Mouse (Mus musculus): ENCODE measurements at regions not wholly inside any gene's neighbourhood (a gene's known extent, or its start where the extent isn't known, plus 50 kb on each side); places are given as distances from the start of the nearest gene placed in this dataset.

GRCm38 (mm10) chr2:178712391-178712892 is 282.1 kb downstream of the Cdh26 start:
- DNase-seq (ENCODE audit: low spot score), result no peak

- DNase-seq (ENCODE audit: low spot score), result no peak
These were observed 285.3 kb downstream of the Cdh26 start for GRCm38 (mm10) chr2:178715500-178716245.

- DNase-seq (ENCODE audit: low spot score), result no peak
These were observed 287.7 kb downstream of the Cdh26 start for GRCm38 (mm10) chr2:178718048-178718447.

GRCm38 (mm10) chr2:178723455-178723854 is 293.1 kb downstream of the Cdh26 start:
- no peak for DNase-seq (ENCODE audit: low spot score)

GRCm38 (mm10) chr2:178724228-178724627 is 293.9 kb downstream of the Cdh26 start:
- DNase-seq (ENCODE audit: low spot score), result no peak

GRCm38 (mm10) chr2:178727930-178728793 is 297.8 kb downstream of the Cdh26 start:
- no peak for DNase-seq (ENCODE audit: low spot score)

GRCm38 (mm10) chr2:178728794-178729120 is 298.4 kb downstream of the Cdh26 start:
- no peak for DNase-seq (ENCODE audit: low spot score)

GRCm38 (mm10) chr2:178735099-178735498 is 304.8 kb downstream of the Cdh26 start:
- DNase-seq (ENCODE audit: low spot score), result peak; percentile 59

GRCm38 (mm10) chr2:178744617-178745016 is 314.3 kb downstream of the Cdh26 start:
- DNase-seq (ENCODE audit: low spot score), result no peak

- DNase-seq (ENCODE audit: low spot score), result no peak
These were observed 315.1 kb downstream of the Cdh26 start for GRCm38 (mm10) chr2:178745296-178746015.

- DNase-seq (ENCODE audit: low spot score), result no peak
These were observed 320.9 kb downstream of the Cdh26 start for GRCm38 (mm10) chr2:178751247-178751646.

GRCm38 (mm10) chr2:178758366-178758765 is 328.0 kb downstream of the Cdh26 start:
- DNase-seq (ENCODE audit: low spot score), result peak; percentile 87

GRCm38 (mm10) chr2:178768526-178768925 is 338.2 kb downstream of the Cdh26 start:
- DNase-seq (ENCODE audit: low spot score), result no peak

- no peak for DNase-seq (ENCODE audit: low spot score)
These were observed 338.7 kb downstream of the Cdh26 start for GRCm38 (mm10) chr2:178769001-178769400.

- DNase-seq (ENCODE audit: low spot score), result peak; percentile 50
These were observed 341.1 kb downstream of the Cdh26 start for GRCm38 (mm10) chr2:178771435-178771834.

GRCm38 (mm10) chr2:178771881-178772280 is 341.6 kb downstream of the Cdh26 start:
- no peak for DNase-seq (ENCODE audit: low spot score)

- no peak for DNase-seq (ENCODE audit: low spot score)
These were observed 354.7 kb downstream of the Cdh26 start for GRCm38 (mm10) chr2:178784822-178785589.

- DNase-seq (ENCODE audit: low spot score), result no peak
These were observed 355.5 kb downstream of the Cdh26 start for GRCm38 (mm10) chr2:178785843-178786242.

GRCm38 (mm10) chr2:178795841-178796240 is 365.5 kb downstream of the Cdh26 start:
- DNase-seq (ENCODE audit: low spot score), result no peak

GRCm38 (mm10) chr2:178801464-178801863 is 371.1 kb downstream of the Cdh26 start:
- DNase-seq (ENCODE audit: low spot score), result peak; percentile 32

GRCm38 (mm10) chr2:178805283-178805682 is 375.0 kb downstream of the Cdh26 start:
- no peak for DNase-seq (ENCODE audit: low spot score)

- no peak for DNase-seq (ENCODE audit: low spot score)
These were observed 391.2 kb downstream of the Cdh26 start for GRCm38 (mm10) chr2:178821552-178821951.

Measured in testis, postnatal 10 days (tissue).